Mouse (Mus musculus) liver, adult (tissue): Measurements from ENCODE around the gene Tbc1d5.

ENCODE experiments used
- GATA4 ChIP-seq: IDR thresholded peaks from 2 replicates; pipeline ENCODE4 v1.6.1; 2014; ENCODE audit warnings: mild to moderate bottlenecking, low read length; ENCODE audit not compliant: insufficient replicate concordance

The Tbc1d5 gene

DNA sequence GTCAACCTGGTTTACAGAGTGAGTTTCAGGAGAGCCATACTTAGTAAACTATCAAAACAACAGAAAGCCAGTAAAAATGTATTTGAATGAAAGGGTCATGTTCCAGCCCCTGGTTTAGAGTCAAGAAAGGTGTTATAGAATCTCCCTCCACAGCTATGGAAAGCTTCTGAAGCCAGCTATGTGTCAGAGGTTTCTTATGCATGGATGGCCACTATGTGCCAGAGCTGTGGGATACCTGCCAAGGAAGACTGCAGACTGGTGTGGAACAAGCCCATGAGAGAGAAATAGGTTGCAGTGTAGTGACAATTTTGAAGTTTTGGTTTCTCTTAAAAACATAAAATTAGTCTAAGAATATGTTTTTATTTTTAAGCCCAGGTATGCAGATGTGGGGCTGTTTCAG, 16.8 kb downstream of the Tbc1d5 start:
- TF ChIP-seq GATA4, result no peak

- TF ChIP-seq GATA4, result no peak
These were observed 19.9 kb downstream of the Tbc1d5 start for GRCm38 (mm10) chr17:51159261-51159660.

- no peak for TF ChIP-seq GATA4
These were observed 28.2 kb downstream of the Tbc1d5 start for GRCm38 (mm10) chr17:51150999-51151398.

- no peak for TF ChIP-seq GATA4
These were observed 34.2 kb downstream of the Tbc1d5 start for GRCm38 (mm10) chr17:51144983-51145382.

GRCm38 (mm10) chr17:51142095-51142494, 37.1 kb downstream of the Tbc1d5 start:
- no peak for TF ChIP-seq GATA4

DNA sequence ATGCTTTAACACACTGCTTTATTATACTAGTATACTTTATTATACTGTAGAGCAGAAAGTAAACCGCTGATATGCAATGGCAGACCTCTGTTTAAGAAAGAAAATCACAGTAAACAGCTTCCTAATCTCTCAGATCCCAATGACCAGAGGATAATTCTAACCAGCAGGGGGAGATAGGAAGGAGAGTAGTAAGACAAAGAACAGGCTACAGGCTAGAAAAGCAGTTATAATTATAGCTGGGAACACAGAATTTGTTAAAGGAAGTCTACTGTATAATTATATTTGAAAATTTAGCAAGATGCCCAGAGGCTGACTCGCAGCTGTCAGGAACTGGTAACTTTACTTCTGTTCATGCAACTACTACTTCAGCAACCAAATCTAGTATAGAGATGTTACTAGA, 68.0 kb downstream of the Tbc1d5 start:
- no peak for TF ChIP-seq GATA4

GRCm38 (mm10) chr17:51104294-51104693, 74.9 kb downstream of the Tbc1d5 start:
- no peak for TF ChIP-seq GATA4

- no peak for TF ChIP-seq GATA4
These were observed 135.3 kb downstream of the Tbc1d5 start for GRCm38 (mm10) chr17:51043869-51044268.

- TF ChIP-seq GATA4, result no peak
These were observed 138.3 kb downstream of the Tbc1d5 start for GRCm38 (mm10) chr17:51040861-51041260.

- TF ChIP-seq GATA4, result no peak
These were observed 155.9 kb downstream of the Tbc1d5 start for GRCm38 (mm10) chr17:51023227-51023626.

GRCm38 (mm10) chr17:51016384-51016783, 162.8 kb downstream of the Tbc1d5 start:
- TF ChIP-seq GATA4, result no peak

DNA sequence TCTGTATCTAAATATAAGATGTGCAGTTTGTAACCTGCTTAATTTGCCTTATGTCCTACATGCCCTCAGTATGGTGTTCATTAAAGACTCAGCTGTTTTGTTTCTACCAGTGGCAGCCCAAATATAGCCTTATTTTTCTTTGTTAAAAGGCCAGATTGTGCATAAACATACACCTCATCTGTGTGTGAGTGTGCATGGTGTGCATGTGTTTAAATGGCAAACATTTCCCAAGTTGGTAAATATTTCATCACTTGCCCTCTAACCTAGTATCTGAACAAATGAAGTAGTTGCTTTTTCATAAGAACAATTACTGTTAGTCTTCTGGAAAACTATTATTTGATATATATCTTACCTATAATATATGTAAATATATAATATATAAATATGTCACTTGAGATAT, 165.2 kb downstream of the Tbc1d5 start:
- no peak for TF ChIP-seq GATA4

DNA sequence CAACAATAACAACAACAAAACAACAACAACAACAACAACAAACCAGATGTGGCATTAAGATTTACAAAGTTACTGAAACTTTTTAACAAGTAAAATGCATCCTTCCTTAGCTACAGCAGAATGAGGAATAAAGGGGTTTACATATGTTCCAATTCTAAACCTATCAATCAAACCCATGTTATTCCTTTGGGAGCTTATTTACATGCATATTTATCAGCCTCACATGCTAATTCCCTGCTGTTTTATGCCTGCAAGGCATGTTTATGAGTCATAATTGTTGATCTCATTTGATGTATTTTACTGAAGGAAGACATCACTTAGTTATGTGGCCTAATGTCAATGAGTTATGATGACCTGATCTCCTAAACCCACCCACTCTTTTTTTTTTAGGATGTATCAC, 176.0 kb downstream of the Tbc1d5 start:
- TF ChIP-seq GATA4, result no peak

DNA sequence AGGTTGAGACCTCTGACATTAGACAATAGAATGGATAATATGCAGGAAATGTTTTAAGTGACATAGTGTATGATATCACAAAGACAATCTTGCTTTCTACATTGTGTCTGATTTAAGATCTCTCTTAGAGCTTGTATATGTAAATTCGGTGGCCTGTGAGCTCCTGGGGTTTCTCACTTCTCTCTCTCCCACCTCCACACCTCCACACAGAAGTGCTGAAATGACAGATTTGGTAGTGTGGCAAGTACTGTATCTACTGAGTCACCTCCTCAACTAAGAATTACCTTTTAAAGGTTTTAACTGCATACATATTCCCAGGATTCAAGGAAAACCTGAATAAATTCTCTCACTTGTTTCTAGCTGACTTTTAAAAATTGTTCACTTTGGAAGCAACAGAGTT, 180.9 kb downstream of the Tbc1d5 start:
- no peak for TF ChIP-seq GATA4

DNA sequence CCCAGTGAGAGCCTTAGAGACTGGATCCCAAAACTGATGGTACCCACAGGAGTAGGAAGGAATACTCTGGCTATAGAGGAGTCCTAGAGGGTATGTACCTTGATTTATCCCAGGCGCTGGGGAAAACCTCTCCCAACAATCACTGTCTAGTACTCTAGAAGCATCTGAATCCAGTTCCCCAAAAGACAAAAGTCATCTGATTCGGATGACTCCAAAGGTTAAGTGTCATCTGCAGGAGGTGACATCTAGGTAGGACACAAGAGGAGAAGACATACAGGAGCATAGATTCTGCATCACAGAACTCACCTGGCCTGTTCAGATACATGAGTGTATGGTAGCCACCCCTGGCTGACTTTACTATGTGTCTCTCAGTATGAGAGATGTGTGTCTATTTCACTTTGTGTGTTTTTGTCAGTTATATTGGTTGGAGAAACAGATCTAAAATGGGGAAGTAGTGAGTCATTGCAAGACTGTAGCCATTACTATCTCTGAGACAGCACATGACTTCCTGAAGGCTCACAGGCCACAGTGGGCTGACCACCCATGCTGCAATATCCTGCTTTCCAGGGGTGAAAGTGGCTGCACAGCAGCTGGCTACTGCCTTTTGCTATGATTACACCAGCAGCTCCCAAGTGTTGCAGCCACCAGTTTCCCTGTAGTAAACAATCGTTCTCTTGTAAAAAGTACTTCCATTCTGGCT, 185.7 kb downstream of the Tbc1d5 start:
- no peak; the same call in 1 of the 2 replicates for TF ChIP-seq GATA4

GRCm38 (mm10) chr17:50990770-50991405, 188.3 kb downstream of the Tbc1d5 start:
- no peak for TF ChIP-seq GATA4

DNA sequence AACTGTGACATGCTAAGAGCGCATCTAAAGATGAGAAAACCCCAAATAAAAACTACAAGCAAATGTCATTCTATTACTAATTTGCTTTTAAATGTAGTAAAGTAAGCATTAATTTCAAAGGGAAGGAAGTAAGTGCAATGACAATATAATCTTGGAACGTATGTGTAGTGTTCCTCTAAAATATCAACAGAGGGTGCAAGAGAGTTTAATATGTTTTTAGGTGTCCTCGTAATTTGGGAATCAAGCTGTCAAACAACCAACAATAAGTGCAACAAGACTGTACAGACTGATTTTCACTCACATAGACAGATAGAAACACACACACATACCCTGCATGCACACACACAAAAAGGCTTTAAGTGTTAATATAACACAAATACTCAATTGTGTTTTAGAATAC, 191.2 kb downstream of the Tbc1d5 start:
- no peak for TF ChIP-seq GATA4

DNA sequence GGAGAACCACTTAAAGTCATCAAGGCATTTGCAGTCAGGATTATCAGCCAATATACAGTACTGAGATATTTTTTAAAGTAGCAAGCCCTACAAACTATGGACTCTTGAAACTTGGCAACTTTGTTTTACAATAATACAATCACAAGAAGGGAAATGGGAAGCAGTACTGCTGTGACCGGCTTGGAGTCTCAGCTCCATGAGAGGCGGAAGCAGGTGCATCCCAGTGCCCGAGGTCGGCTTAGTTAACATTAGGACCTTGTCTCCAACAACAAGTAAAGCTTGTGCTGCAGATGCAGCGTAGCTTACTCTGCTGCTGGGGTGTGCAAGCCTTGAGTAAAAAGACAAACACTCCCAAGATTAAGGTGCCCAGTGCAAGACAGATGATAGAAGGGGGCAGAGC, 197.2 kb downstream of the Tbc1d5 start:
- no peak for TF ChIP-seq GATA4

GRCm38 (mm10) chr17:50972142-50972541, 207.0 kb downstream of the Tbc1d5 start:
- no peak for TF ChIP-seq GATA4
